Mouse (Mus musculus): ENCODE data around the gene Ifi205. TPM values are rescaled to one million over a fixed set of nuclear protein-coding genes. Genes with fewer than 3 reads are reported as not detected.
"Not testable (repeated sequence)": the region's sequence is repeated elsewhere in the genome, so short reads cannot be mapped to it uniquely, and the experiment has no call there.

Ifi205 gene
- polyA plus RNA-seq, 1 experiment from 2014 or later = not detected

GRCm38 (mm10) chr1:174048227-174048626 is 16.6 kb upstream of the Ifi205 start:
- H3K27ac ChIP-seq (ENCODE audit: low read length); H3K9ac ChIP-seq (ENCODE audit: low read depth, low read length); H3K36me3 ChIP-seq (ENCODE audit: control insufficient read depth, insufficient read depth, low read length); H3K4me2 ChIP-seq (ENCODE audit: low read length); H3K4me1 ChIP-seq (ENCODE audit: control insufficient read depth, insufficient read depth, low read length); ATAC-seq; H3K9me3 ChIP-seq (replicated peaks; ENCODE audit: control insufficient read depth, low read length, poor library complexity, severe bottlenecking); H3K4me3 ChIP-seq (ENCODE audit: low read depth, low read length); H3K27me3 ChIP-seq (ENCODE audit: control insufficient read depth, insufficient read depth, low read depth, low read length): not testable (repeated sequence)
- WGBS = 91% methylated on average over 6 of the region's 6 CpGs

- WGBS = 75% methylated on average over 2 of the region's 2 CpGs
- no peak overlapping the region for H3K4me3 ChIP-seq (ENCODE audit: low read depth, low read length)
- H3K36me3 ChIP-seq (ENCODE audit: control insufficient read depth, insufficient read depth, low read length) = no peaks in the 10 kb centered on the region
- no peak overlapping the region for H3K9ac ChIP-seq (ENCODE audit: low read depth, low read length)
- no peaks in the 10 kb centered on the region for H3K4me1 ChIP-seq (ENCODE audit: control insufficient read depth, insufficient read depth, low read length)
- no peaks in the 10 kb centered on the region for H3K9me3 ChIP-seq (replicated peaks; ENCODE audit: control insufficient read depth, low read length, poor library complexity, severe bottlenecking)
- H3K4me2 ChIP-seq (ENCODE audit: low read length) = no peak overlapping the region
- no peaks in the 10 kb centered on the region for H3K27me3 ChIP-seq (ENCODE audit: control insufficient read depth, insufficient read depth, low read depth, low read length)
- H3K27ac ChIP-seq (ENCODE audit: low read length) = no peak overlapping the region
- no peak for ATAC-seq
Observed at GRCm38 (mm10) chr1:174044431-174044830, 12.8 kb upstream of the Ifi205 start.

GRCm38 (mm10) chr1:174042091-174042884 is 10.7 kb upstream of the Ifi205 start:
- WGBS = 90% methylated on average over 12 of the region's 12 CpGs
- not testable (repeated sequence) for H3K27me3 ChIP-seq (ENCODE audit: control insufficient read depth, insufficient read depth, low read depth, low read length); H3K36me3 ChIP-seq (ENCODE audit: control insufficient read depth, insufficient read depth, low read length); H3K9me3 ChIP-seq (replicated peaks; ENCODE audit: control insufficient read depth, low read length, poor library complexity, severe bottlenecking); H3K27ac ChIP-seq (ENCODE audit: low read length); H3K4me1 ChIP-seq (ENCODE audit: control insufficient read depth, insufficient read depth, low read length); H3K9ac ChIP-seq (ENCODE audit: low read depth, low read length); H3K4me2 ChIP-seq (ENCODE audit: low read length); H3K4me3 ChIP-seq (ENCODE audit: low read depth, low read length); ATAC-seq

- WGBS = 88% methylated on average over 7 of the region's 7 CpGs
- H3K27ac ChIP-seq (ENCODE audit: low read length) = no peak within 1 kb of the TSS
- H3K4me1 ChIP-seq (ENCODE audit: control insufficient read depth, insufficient read depth, low read length) = no peaks in the 10 kb centered on the region
Observed at GRCm38 (mm10) chr1:174040523-174041177, 9.0 kb upstream of the Ifi205 start, which contains the start of gene Olfr433. TSS of gene Olfr433 (plus strand) at chr1:174040705.

GRCm38 (mm10) chr1:174038480-174038879 is 6.9 kb upstream of the Ifi205 start:
- Histone ChIP-seq H3K4me3 (ENCODE audit: low read depth, low read length) (no peak overlapping the region), H3K4me1 (ENCODE audit: control insufficient read depth, insufficient read depth, low read length) (no peaks in the 10 kb centered on the region), H3K27me3 (ENCODE audit: control insufficient read depth, insufficient read depth, low read depth, low read length) (no peaks in the 10 kb centered on the region), H3K9ac (ENCODE audit: low read depth, low read length) (no peak overlapping the region), H3K36me3 (ENCODE audit: control insufficient read depth, insufficient read depth, low read length) (no peaks in the 10 kb centered on the region), H3K4me2 (ENCODE audit: low read length) (no peak overlapping the region), H3K27ac (ENCODE audit: low read length) (no peak overlapping the region), H3K9me3 (replicated peaks; ENCODE audit: control insufficient read depth, low read length, poor library complexity, severe bottlenecking) (no peaks in the 10 kb centered on the region)
- ATAC-seq = no peak
- WGBS = 91% methylated on average over 3 of the region's 3 CpGs

More at GRCm38 (mm10) chr1:174040523-174041177, 9.0 kb upstream of the Ifi205 start, which contains the start of gene Olfr433:
- H3K27me3 ChIP-seq (ENCODE audit: control insufficient read depth, insufficient read depth, low read depth, low read length) = no peaks in the 10 kb centered on the region
- H3K4me3 ChIP-seq (ENCODE audit: low read depth, low read length) = no peak within 1 kb of the TSS
- no peak within 1 kb of the TSS for H3K4me2 ChIP-seq (ENCODE audit: low read length)
- no peaks in the 10 kb centered on the region for H3K9me3 ChIP-seq (replicated peaks; ENCODE audit: control insufficient read depth, low read length, poor library complexity, severe bottlenecking)
- no peak for ATAC-seq
- no peaks in the 10 kb centered on the region for H3K36me3 ChIP-seq (ENCODE audit: control insufficient read depth, insufficient read depth, low read length)
- H3K9ac ChIP-seq (ENCODE audit: low read depth, low read length) = no peak within 1 kb of the TSS

DNA sequence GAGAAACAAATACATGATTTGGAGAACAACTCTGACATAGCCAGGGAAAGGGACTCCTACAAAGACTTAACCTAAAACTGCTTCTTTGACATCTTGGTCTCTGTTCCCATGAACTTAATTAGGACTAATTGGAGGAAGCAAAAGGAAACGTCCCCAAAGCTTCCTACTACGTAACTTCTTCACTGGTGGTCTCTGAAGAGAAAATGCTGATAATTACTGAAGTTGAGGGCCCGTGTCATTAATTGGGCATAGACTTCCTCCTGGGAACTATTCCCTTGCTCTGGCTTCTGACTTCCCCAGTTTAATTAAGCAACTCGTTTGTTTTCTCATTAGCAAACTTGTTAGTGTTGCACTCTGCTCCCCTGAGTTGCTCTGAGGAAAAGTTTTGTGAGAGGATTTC is 4.2 kb upstream of the Ifi205 start:
- no peaks in the 10 kb centered on the region for H3K27me3 ChIP-seq (ENCODE audit: control insufficient read depth, insufficient read depth, low read depth, low read length)
- no peak overlapping the region for H3K9ac ChIP-seq (ENCODE audit: low read depth, low read length)
- ATAC-seq = no peak
- H3K4me3 ChIP-seq (ENCODE audit: low read depth, low read length) = no peak overlapping the region
- no peaks in the 10 kb centered on the region for H3K36me3 ChIP-seq (ENCODE audit: control insufficient read depth, insufficient read depth, low read length)
- H3K4me1 ChIP-seq (ENCODE audit: control insufficient read depth, insufficient read depth, low read length) = no peaks in the 10 kb centered on the region
- no peaks in the 10 kb centered on the region for H3K9me3 ChIP-seq (replicated peaks; ENCODE audit: control insufficient read depth, low read length, poor library complexity, severe bottlenecking)
- H3K4me2 ChIP-seq (ENCODE audit: low read length) = no peak overlapping the region
- no peak overlapping the region for H3K27ac ChIP-seq (ENCODE audit: low read length)
- WGBS = 62% methylated on average over 4 of the region's 4 CpGs

DNA sequence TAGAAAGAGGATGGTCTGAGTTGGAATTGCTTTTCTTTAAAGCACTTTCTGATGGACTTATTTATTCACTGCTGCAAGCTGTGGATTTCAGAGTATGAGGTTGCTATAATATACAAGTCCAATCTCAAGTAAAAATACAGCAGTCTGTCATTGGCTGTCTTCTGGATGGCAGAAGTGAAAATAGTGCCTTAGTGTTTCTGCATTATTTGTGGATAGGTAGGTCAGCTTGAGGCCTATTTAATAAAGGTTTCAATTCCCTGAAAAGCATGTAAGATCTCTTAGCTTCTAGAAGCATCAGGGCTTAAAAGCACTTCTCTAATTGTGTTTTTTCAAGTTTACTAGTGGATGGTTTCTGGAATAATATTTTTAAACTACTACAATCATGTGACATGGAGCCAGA is 24.6 kb downstream of the Ifi205 start:
- not testable (repeated sequence) for H3K36me3 ChIP-seq (ENCODE audit: control insufficient read depth, insufficient read depth, low read length); H3K4me2 ChIP-seq (ENCODE audit: low read length); H3K9ac ChIP-seq (ENCODE audit: low read depth, low read length); H3K27ac ChIP-seq (ENCODE audit: low read length); ATAC-seq; H3K9me3 ChIP-seq (replicated peaks; ENCODE audit: control insufficient read depth, low read length, poor library complexity, severe bottlenecking); H3K27me3 ChIP-seq (ENCODE audit: control insufficient read depth, insufficient read depth, low read depth, low read length); H3K4me3 ChIP-seq (ENCODE audit: low read depth, low read length); H3K4me1 ChIP-seq (ENCODE audit: control insufficient read depth, insufficient read depth, low read length)

GRCm38 (mm10) chr1:174004352-174005109 is 27.1 kb downstream of the Ifi205 start:
- H3K36me3 ChIP-seq (ENCODE audit: control insufficient read depth, insufficient read depth, low read length); H3K4me1 ChIP-seq (ENCODE audit: control insufficient read depth, insufficient read depth, low read length); H3K9ac ChIP-seq (ENCODE audit: low read depth, low read length); H3K9me3 ChIP-seq (replicated peaks; ENCODE audit: control insufficient read depth, low read length, poor library complexity, severe bottlenecking); ATAC-seq; H3K27me3 ChIP-seq (ENCODE audit: control insufficient read depth, insufficient read depth, low read depth, low read length); H3K4me3 ChIP-seq (ENCODE audit: low read depth, low read length); H3K4me2 ChIP-seq (ENCODE audit: low read length); H3K27ac ChIP-seq (ENCODE audit: low read length): not testable (repeated sequence)
- WGBS = 85% methylated on average over 2 of the region's 3 CpGs

GRCm38 (mm10) chr1:173995003-173995402 is 36.6 kb downstream of the Ifi205 start:
- no peak overlapping the region for H3K4me3 ChIP-seq (ENCODE audit: low read depth, low read length)
- H3K9me3 ChIP-seq (replicated peaks; ENCODE audit: control insufficient read depth, low read length, poor library complexity, severe bottlenecking) = no peaks in the 10 kb centered on the region
- WGBS = 82% methylated on average over 4 of the region's 4 CpGs
- H3K36me3 ChIP-seq (ENCODE audit: control insufficient read depth, insufficient read depth, low read length) = no peaks in the 10 kb centered on the region
- H3K27ac ChIP-seq (ENCODE audit: low read length) = no peak overlapping the region
- ATAC-seq = no peak
- H3K4me2 ChIP-seq (ENCODE audit: low read length) = no peak overlapping the region
- H3K4me1 ChIP-seq (ENCODE audit: control insufficient read depth, insufficient read depth, low read length) = no peaks in the 10 kb centered on the region
- no peaks in the 10 kb centered on the region for H3K27me3 ChIP-seq (ENCODE audit: control insufficient read depth, insufficient read depth, low read depth, low read length)
- no peak overlapping the region for H3K9ac ChIP-seq (ENCODE audit: low read depth, low read length)
